Mouse (Mus musculus) limb, embryonic 11.5 days (tissue): ENCODE data around the gene Ppp1r21. TPM values are rescaled to one million over a fixed set of nuclear protein-coding genes. Genes with fewer than 3 reads are reported as not detected.

Experiments
- ATAC-seq: fragments of 200-750 bp; cut with Nextera tagmentation; 2 replicates; pipeline ENCODE4 v1.8.0; 2017; ENCODE audit warnings: low read depth; ENCODE audit not compliant: insufficient number of reproducible peaks, low FRiP score, low TSS enrichment
- DNase-seq: peaks from one replicate; pipeline ENCODE4 v3.0.0-alpha.2; 2015; ENCODE audit warnings: low spot score
- H3K27ac ChIP-seq: fragments of 300-500 bp; sonication (generic); replicated peaks from 2 replicates; pipeline ENCODE4 v1.5.1; 2014; ENCODE audit warnings: low read depth, mild to moderate bottlenecking, low read length
- H3K27me3 ChIP-seq: fragments of 300-500 bp; sonication (generic); 2 replicates; pipeline ENCODE4 v1.6.1; 2014; ENCODE audit warnings: mild to moderate bottlenecking, low read length, mixed read lengths; ENCODE audit not compliant: control insufficient read depth, insufficient read depth
- H3K36me3 ChIP-seq: fragments of 300-500 bp; sonication (generic); 2 replicates; pipeline ENCODE4 v1.6.1; 2014; ENCODE audit warnings: mild to moderate bottlenecking, low read length, moderate library complexity, mixed read lengths; ENCODE audit not compliant: control insufficient read depth, insufficient read depth
- H3K4me1 ChIP-seq: fragments of 300-500 bp; sonication (generic); 2 replicates; pipeline ENCODE4 v1.6.1; 2014; ENCODE audit warnings: low read length, mixed read lengths; ENCODE audit not compliant: control insufficient read depth, insufficient read depth
- H3K4me2 ChIP-seq: fragments of 300-500 bp; sonication (generic); 2 replicates; pipeline ENCODE4 v1.6.1; 2014; ENCODE audit warnings: low read depth, mild to moderate bottlenecking, moderate library complexity; ENCODE audit not compliant: severe bottlenecking
- H3K4me3 ChIP-seq: fragments of 300-500 bp; sonication (generic); 2 replicates; pipeline ENCODE4 v1.5.1; 2014; ENCODE audit warnings: low read depth, low read length
- H3K9ac ChIP-seq: fragments of 300-500 bp; sonication (generic); 2 replicates; pipeline ENCODE4 v1.6.1; 2014; ENCODE audit warnings: mild to moderate bottlenecking, low read length
- H3K9me3 ChIP-seq: fragments of 300-500 bp; sonication (generic); 2 replicates; pipeline ENCODE4 v1.6.1; 2016; ENCODE audit warnings: low read length; ENCODE audit not compliant: control insufficient read depth
- WGBS: fragments of 180-500 bp; shearing (Covaris S2); extraction: QIAGEN DNeasy Blood & Tissue Kit; methylation state at CpG from one replicate; pipeline ENCODE4 v1.1.7; 2014; 5-methylcytosine and 5-hydroxymethylcytosine counted together
- polyA plus RNA-seq: library from polyadenylated mRNA; unstranded; fragments of >200 nt; fragmentation: Nextera tagmentation; extraction: Ambion mirVana; gene quantifications from 2 replicates; pipeline ENCODE4 v1.2.1, GENCODE M21; 2014

Ppp1r21 gene
- polyA plus RNA-seq, 1 experiment from 2014 or later, result 22.6 TPM

DNA sequence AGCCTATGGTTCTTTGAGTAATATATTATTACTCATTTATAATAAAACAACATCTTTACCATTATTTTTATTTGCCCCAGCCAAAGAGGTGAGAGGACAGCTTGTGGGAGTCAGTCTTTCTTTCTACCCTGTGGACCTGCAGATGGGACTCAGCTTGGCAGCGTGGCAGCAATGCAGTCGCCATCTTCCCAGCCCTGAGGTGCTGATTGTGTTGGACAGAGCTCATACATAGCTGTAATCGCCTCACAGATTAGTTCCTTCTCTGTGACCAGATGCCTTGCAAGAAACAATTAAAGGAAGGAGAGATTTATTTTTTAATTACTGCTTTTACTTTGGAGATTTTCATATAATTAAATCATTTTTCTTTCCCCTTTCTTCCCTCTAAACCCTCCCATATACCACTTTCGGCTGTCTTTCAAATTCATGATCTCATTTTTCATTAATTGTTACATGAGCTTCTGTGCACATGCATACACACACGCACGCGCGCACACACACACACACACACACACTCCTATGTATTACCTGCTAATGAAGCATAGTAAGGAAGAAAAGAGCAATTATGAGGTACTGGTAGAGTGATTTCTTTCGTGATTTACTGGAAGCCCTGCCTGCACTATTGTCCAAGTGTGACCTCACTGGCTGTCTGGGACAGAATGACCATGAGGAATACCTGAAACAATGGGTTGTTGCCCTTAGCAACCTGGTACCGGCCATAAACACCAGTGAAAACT is 40.1 kb downstream of the Ppp1r21 start:
- H3K27me3 ChIP-seq, result no peaks in the 10 kb centered on the region
- H3K36me3 ChIP-seq, result peaks cover 2% of the 10 kb centered on the region; the same call in 1 of the 2 replicates
- no peak overlapping the region for H3K27ac ChIP-seq
- DNase-seq (no peak), ATAC-seq (no peak)
- H3K4me3 ChIP-seq, result no peak overlapping the region
- H3K9me3 ChIP-seq, result no peaks in the 10 kb centered on the region
- H3K4me2 ChIP-seq, result no peak overlapping the region
- H3K4me1 ChIP-seq, result no peaks in the 10 kb centered on the region
- no peak overlapping the region for H3K9ac ChIP-seq
- 90% methylated on average over 10 of the region's 10 CpGs for WGBS

DNA sequence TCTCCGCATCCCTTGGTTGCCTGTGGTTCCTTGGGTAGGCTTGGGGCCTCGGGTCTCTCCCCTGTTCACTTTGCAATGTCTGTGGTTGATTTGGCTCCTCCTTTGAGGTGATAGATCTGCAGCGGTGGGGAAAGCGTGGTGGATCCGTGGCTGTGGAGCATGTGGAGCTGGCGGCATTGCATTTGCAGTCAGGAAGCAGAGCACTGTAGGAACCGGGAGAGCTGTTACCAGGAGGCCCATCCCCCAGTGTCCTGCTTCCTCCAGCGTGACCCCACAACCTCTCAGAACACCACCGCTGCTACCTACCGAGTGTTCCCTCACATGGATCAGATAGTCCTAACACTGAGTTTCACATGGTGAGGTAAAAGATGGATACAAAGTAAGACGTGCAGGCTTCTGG is 40.9 kb downstream of the Ppp1r21 start:
- H3K4me1 ChIP-seq, result no peaks in the 10 kb centered on the region
- DNase-seq (no peak), ATAC-seq (no peak)
- no peak overlapping the region for H3K4me3 ChIP-seq
- 91% methylated on average over 11 of the region's 11 CpGs for whole genome bisulfite sequencing
- H3K9ac ChIP-seq, result no peak overlapping the region
- H3K27me3 ChIP-seq, result no peaks in the 10 kb centered on the region
- H3K36me3 ChIP-seq, result peaks cover 2% of the 10 kb centered on the region; the same call in 1 of the 2 replicates
- no peak overlapping the region for H3K4me2 ChIP-seq
- no peak overlapping the region for H3K27ac ChIP-seq
- H3K9me3 ChIP-seq, result no peaks in the 10 kb centered on the region

DNA sequence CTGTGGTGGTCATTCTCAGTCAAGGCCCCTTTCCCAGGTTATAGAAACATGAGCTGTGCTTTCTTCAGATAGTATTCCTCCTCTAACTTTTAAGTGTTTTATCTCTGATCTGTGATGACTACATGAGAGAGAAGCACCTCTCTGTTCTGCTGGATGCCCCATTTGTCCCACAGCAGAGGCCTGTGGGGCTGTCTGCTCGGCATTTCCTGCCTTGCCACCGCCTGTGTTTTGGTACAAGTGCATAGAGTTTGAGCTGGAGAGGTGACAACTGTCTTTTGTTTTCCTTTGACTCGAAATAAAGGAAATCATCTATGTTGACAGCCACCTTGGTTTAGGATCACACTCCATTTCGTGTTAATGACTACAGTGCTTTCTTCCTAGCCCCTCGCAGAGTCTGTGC is 44.9 kb downstream of the Ppp1r21 start:
- no peaks in the 10 kb centered on the region for H3K27me3 ChIP-seq
- DNase-seq (no peak), ATAC-seq (no peak)
- no peaks in the 10 kb centered on the region for H3K9me3 ChIP-seq
- WGBS, result 68% methylated on average over 5 of the region's 5 CpGs
- H3K4me3 ChIP-seq, result no peak overlapping the region
- H3K36me3 ChIP-seq, result peaks cover 2% of the 10 kb centered on the region; the same call in 1 of the 2 replicates
- H3K4me2 ChIP-seq, result no peak overlapping the region
- no peak overlapping the region for H3K27ac ChIP-seq
- no peaks in the 10 kb centered on the region for H3K4me1 ChIP-seq
- no peak overlapping the region for H3K9ac ChIP-seq

- Histone ChIP-seq H3K36me3 (0 out of 2 replicates have a peak, but pooled peaks cover 4% of the 10 kb centered on the region), H3K9me3 (no peaks in the 10 kb centered on the region), H3K4me1 (no peaks in the 10 kb centered on the region), H3K4me2 (no peak overlapping the region), H3K27me3 (no peaks in the 10 kb centered on the region), H3K4me3 (no peak overlapping the region), H3K9ac (no peak overlapping the region), H3K27ac (no peak overlapping the region)
- ATAC-seq (no peak), DNase-seq (no peak)
- 89% methylated on average over 20 of the region's 20 CpGs for WGBS
These were observed 48.8 kb downstream of the Ppp1r21 start for GRCm38 (mm10) chr17:88578522-88579242.

GRCm38 (mm10) chr17:88580556-88580955 is 50.6 kb downstream of the Ppp1r21 start:
- ATAC-seq (no peak), DNase-seq (no peak)
- Histone ChIP-seq H3K4me2 (no peak overlapping the region), H3K9me3 (no peaks in the 10 kb centered on the region), H3K4me1 (no peaks in the 10 kb centered on the region), H3K27me3 (no peaks in the 10 kb centered on the region), H3K36me3 (peaks cover 4% of the 10 kb centered on the region; the same call in 1 of the 2 replicates), H3K9ac (no peak overlapping the region), H3K27ac (no peak overlapping the region), H3K4me3 (no peak overlapping the region)
- WGBS, result 86% methylated on average over 6 of the region's 6 CpGs

DNA sequence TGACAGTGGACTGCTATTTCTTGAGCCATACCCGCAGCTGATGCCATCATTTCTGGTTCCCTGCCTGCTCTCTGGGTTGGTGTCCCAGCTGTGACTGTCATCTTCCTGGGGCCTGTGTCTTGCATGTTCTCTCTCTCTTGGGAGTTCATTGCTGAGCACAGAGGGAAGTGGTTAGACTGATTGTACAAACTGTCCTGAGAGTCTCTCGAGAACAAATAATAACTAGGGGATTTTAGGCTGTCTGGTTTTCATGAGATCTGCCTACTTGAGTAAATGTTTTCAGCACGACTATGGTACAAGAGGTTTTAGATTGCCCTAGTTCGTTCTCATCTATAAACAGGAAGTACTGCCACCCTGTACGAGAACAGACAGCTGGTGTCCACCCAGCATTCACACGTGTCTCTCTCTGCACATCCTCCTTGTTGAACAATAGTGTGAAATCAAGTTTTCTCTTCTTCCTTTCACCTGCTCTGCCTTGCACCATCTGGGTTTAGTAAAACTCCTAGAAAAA is 51.6 kb downstream of the Ppp1r21 start:
- no peaks in the 10 kb centered on the region for H3K4me1 ChIP-seq
- no peak for DNase-seq
- H3K4me3 ChIP-seq, result no peak overlapping the region
- H3K9me3 ChIP-seq, result no peaks in the 10 kb centered on the region
- H3K27ac ChIP-seq, result no peak overlapping the region
- H3K27me3 ChIP-seq, result no peaks in the 10 kb centered on the region
- H3K9ac ChIP-seq, result no peak overlapping the region
- WGBS, result 79% methylated on average over 6 of the region's 6 CpGs
- H3K4me2 ChIP-seq, result no peak overlapping the region
- peaks cover 4% of the 10 kb centered on the region; the same call in 1 of the 2 replicates for H3K36me3 ChIP-seq
- no peak for ATAC-seq

DNA sequence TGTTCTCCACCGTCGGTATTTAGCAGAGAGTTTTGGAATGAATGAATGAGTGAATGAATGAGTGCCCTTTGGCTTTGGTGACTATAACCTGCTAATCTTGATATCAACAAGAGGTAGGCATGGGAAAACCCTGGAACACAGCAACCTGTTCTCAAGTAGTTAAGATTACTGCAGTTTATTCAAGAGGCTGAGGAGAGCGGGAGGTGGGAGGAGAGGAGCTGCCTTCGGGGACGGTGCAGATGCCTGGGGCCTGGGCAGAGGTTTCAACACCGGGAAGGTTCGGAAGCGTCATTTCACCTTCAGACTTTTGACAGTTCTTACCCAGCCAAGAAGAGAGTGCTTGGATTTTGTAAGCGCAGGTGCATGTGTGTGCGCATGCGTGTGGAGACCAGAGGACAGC is 53.1 kb downstream of the Ppp1r21 start:
- peaks cover 4% of the 10 kb centered on the region; the same call in 1 of the 2 replicates for H3K36me3 ChIP-seq
- DNase-seq (no peak), ATAC-seq (no peak)
- H3K4me3 ChIP-seq, result no peak overlapping the region
- H3K27ac ChIP-seq, result no peak overlapping the region
- H3K9me3 ChIP-seq, result no peaks in the 10 kb centered on the region
- 72% methylated on average over 11 of the region's 11 CpGs for WGBS
- H3K27me3 ChIP-seq, result no peaks in the 10 kb centered on the region
- H3K9ac ChIP-seq, result no peak overlapping the region
- no peak overlapping the region for H3K4me2 ChIP-seq
- H3K4me1 ChIP-seq, result no peaks in the 10 kb centered on the region

DNA sequence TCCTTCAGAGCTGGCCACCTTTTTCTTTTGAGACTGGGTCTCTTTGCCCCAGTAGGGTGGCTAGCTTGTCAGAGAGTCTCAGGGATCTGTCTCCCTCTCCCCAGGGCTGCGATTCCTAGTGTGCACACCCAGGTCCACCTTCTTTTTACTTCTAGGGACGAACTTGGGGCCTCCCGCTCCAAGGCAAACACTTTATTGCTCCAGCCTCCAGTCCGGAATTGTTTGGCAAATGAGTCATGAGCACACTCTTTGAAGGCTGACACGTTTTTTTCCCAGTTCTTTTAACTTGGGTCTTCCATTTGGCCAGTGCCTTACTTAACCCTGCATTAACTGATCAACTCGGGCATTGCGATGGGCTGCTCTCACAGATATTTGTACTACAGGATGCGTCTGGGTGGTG is 53.5 kb downstream of the Ppp1r21 start:
- H3K4me3 ChIP-seq, result no peak overlapping the region
- ATAC-seq (no peak), DNase-seq (no peak)
- 68% methylated on average over 8 of the region's 8 CpGs for WGBS
- no peak overlapping the region for H3K4me2 ChIP-seq
- H3K9ac ChIP-seq, result no peak overlapping the region
- H3K4me1 ChIP-seq, result no peaks in the 10 kb centered on the region
- no peaks in the 10 kb centered on the region for H3K27me3 ChIP-seq
- H3K27ac ChIP-seq, result no peak overlapping the region
- H3K36me3 ChIP-seq, result peaks cover 4% of the 10 kb centered on the region; the same call in 1 of the 2 replicates
- no peaks in the 10 kb centered on the region for H3K9me3 ChIP-seq
